Mouse (Mus musculus) midbrain, embryonic 16.5 days (tissue): ENCODE data around the gene Olfr1406. TPM values are rescaled to one million over a fixed set of nuclear protein-coding genes. Genes with fewer than 3 reads are reported as not detected.

Experiments
- ATAC-seq: fragments of 200-750 bp; cut with Nextera tagmentation; 2 replicates; pipeline ENCODE4 v1.8.0; 2017; ENCODE audit warnings: moderate TSS enrichment
- H3K27ac ChIP-seq: fragments of 300-500 bp; sonication (generic); 2 replicates; pipeline ENCODE4 v1.5.1; 2014; ENCODE audit warnings: mild to moderate bottlenecking, low read length, mixed read lengths
- H3K27me3 ChIP-seq: fragments of 300-500 bp; sonication (generic); 2 replicates; pipeline ENCODE4 v1.6.1; 2014; ENCODE audit warnings: low read depth, low read length, mixed read lengths; ENCODE audit not compliant: control insufficient read depth, insufficient read depth
- H3K36me3 ChIP-seq: fragments of 300-500 bp; sonication (generic); 2 replicates; pipeline ENCODE4 v1.6.1; 2014; ENCODE audit warnings: mild to moderate bottlenecking, low read length, moderate library complexity, mixed read lengths; ENCODE audit not compliant: control insufficient read depth, insufficient read depth
- H3K4me1 ChIP-seq: fragments of 300-500 bp; sonication (generic); 2 replicates; pipeline ENCODE4 v1.6.1; 2014; ENCODE audit warnings: mild to moderate bottlenecking, low read length, mixed read lengths; ENCODE audit not compliant: control insufficient read depth, insufficient read depth
- H3K4me2 ChIP-seq: fragments of 300-500 bp; sonication (generic); 2 replicates; pipeline ENCODE4 v1.6.1; 2014; ENCODE audit warnings: mild to moderate bottlenecking, low read length, mixed read lengths
- H3K4me3 ChIP-seq: fragments of 300-500 bp; sonication (generic); 2 replicates; pipeline ENCODE4 v1.5.1; 2014; ENCODE audit warnings: low read depth, mild to moderate bottlenecking, low read length, moderate library complexity, mixed read lengths
- H3K9ac ChIP-seq: fragments of 300-500 bp; sonication (generic); 2 replicates; pipeline ENCODE4 v1.6.1; 2014; ENCODE audit warnings: low read depth, low read length, mixed read lengths
- H3K9me3 ChIP-seq: fragments of 300-500 bp; sonication (generic); replicated peaks from 2 replicates; pipeline ENCODE4 v1.6.1; 2014; ENCODE audit warnings: mild to moderate bottlenecking, low read length, mixed read lengths; ENCODE audit not compliant: control insufficient read depth, poor library complexity, severe bottlenecking
- WGBS: fragments of 180-500 bp; shearing (Covaris S2); extraction: QIAGEN DNeasy Blood & Tissue Kit; methylation state at CpG from one replicate; pipeline ENCODE4 v1.1.7; 2014; 5-methylcytosine and 5-hydroxymethylcytosine counted together
- polyA plus RNA-seq: library from polyadenylated mRNA; unstranded; fragments of >200 nt; fragmentation: Nextera tagmentation; extraction: Ambion mirVana; gene quantifications from 2 replicates; pipeline ENCODE4 v1.2.1, GENCODE M21; 2015

Olfr1406 gene
- polyA plus RNA-seq, 1 experiment from 2014 or later, result not detected

- Histone ChIP-seq H3K36me3 (no peaks in the 10 kb centered on the region), H3K27me3 (no peaks in the 10 kb centered on the region), H3K9ac (no peak within 1 kb of the TSS), H3K9me3 (no peaks in the 10 kb centered on the region), H3K4me3 (no peak within 1 kb of the TSS), H3K4me2 (no peak within 1 kb of the TSS), H3K4me1 (no peaks in the 10 kb centered on the region), H3K27ac (no peak within 1 kb of the TSS)
- ATAC-seq, result no peak
- 77% methylated on average over 2 of the region's 2 CpGs for WGBS
Observed at GRCm38 (mm10) chr1:173137274-173137673, 53.2 kb downstream of the Olfr1406 start, which contains the start of gene Olfr1408. Olfr1408 (minus strand) TSS chr1:173137374.

Other genes with a start within 250 kb of the Olfr1406 start
- gene Olfr16, start 240.2 kb downstream of the Olfr1406 start, polyA plus RNA-seq, result not detected in 2 replicates
- gene Olfr1408, start 53.3 kb downstream of the Olfr1406 start, polyA plus RNA-seq, result not detected in 2 replicates
- gene Olfr218, start 7.2 kb upstream of the Olfr1406 start, polyA plus RNA-seq, result not detected in 2 replicates
- not detected in 2 replicates for gene Olfr1404, start 21.8 kb upstream of the Olfr1406 start, polyA plus RNA-seq
- not detected in 2 replicates for gene Fcer1a, start 36.6 kb upstream of the Olfr1406 start, polyA plus RNA-seq
- gene Olfr418, start 75.4 kb upstream of the Olfr1406 start, polyA plus RNA-seq, result not detected in 2 replicates
- gene Mptx2, start 87.1 kb upstream of the Olfr1406 start, polyA plus RNA-seq, result not detected in 2 replicates
- gene Ackr1, start 143.1 kb upstream of the Olfr1406 start, polyA plus RNA-seq, result 18.6 and 19.9 TPM in 2 replicates
- 1.5 and 1.7 TPM in 2 replicates for gene Aim2, start 160.2 kb upstream of the Olfr1406 start, polyA plus RNA-seq
- gene Cadm3, start 177.1 kb upstream of the Olfr1406 start, polyA plus RNA-seq, result 64.7 and 69.7 TPM in 2 replicates